In the genomic region with DNA sequence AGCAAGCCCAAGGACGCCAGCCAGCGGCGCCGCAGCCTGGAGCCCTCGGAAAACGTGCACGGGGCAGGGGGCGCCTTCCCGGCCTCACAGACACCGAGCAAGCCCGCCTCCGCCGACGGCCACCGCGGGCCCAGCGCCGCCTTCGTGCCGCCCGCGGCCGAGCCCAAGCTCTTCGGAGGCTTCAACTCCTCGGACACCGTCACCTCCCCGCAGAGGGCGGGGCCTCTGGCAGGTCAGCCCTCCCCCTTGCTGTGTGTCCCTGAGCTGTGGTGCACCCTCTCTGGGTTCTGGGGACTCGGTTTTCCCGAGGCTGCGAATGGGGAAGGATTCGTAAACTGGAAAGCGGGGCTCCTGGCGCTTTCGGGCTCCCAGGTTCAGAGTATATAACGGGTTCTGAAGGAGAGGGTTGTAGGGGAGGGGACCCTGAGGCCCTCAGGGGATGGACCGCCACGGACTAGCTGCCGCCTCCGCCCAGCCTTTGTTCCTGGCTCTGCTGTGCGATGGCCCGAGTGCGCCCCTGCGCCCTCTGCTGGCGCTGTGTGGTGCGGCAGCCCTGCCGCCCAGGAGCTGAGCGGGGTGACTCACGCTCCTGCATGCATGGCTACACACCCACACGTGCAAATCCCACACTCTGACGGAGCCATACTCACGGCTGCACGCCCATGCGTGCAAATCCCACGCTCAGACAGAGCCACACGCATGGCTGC, we compare ENCODE assay signal across 8 mouse cellular contexts. TPM values are rescaled to one million over a fixed set of nuclear protein-coding genes. Genes with fewer than 3 reads are reported as not detected.
DNase-seq lines count a peak whose midpoint lies in the region; ATAC-seq and TF ChIP-seq lines count a peak whose summit lies in the region.

No protein-coding gene starts in this region.

- no peaks in the 10 kb centered on the region for H3K27me3 ChIP-seq in ES-Bruce4 (ENCODE audit: control insufficient read depth, insufficient read depth, low read length, poor library complexity, severe bottlenecking)
- H3K27me3 ChIP-seq in forebrain, embryonic 13.5 days, result no peaks in the 10 kb centered on the region
- peaks cover 24% of the 10 kb centered on the region for H3K27me3 ChIP-seq in liver, embryonic 15.5 days
- H3K27me3 ChIP-seq in neural tube, embryonic 11.5 days (ENCODE audit: control insufficient read depth, insufficient read depth, low read length), result no peaks in the 10 kb centered on the region
- H3K27me3 ChIP-seq in stomach, embryonic 16.5 days (ENCODE audit: control insufficient read depth, insufficient read depth, low read length), result no peaks in the 10 kb centered on the region

- no peak for TF ChIP-seq EP300 in ES-Bruce4 (IDR thresholded peaks at IDR 0.05; ENCODE audit: insufficient read depth, low read depth, low read length)

- peak overlapping the region; percentile 38 for H3K4me3 ChIP-seq in ES-Bruce4 (ENCODE audit: low read depth, low read length)
- H3K4me3 ChIP-seq in forebrain, embryonic 13.5 days, result peak overlapping the region; percentile 31
- peak overlapping the region; percentile 48 for H3K4me3 ChIP-seq in liver, embryonic 15.5 days (replicated peaks)
- H3K4me3 ChIP-seq in neural tube, embryonic 11.5 days (ENCODE audit: low read depth, low read length), result peak overlapping the region; percentile 31
- peak overlapping the region; percentile 37 for H3K4me3 ChIP-seq in stomach, embryonic 16.5 days (replicated peaks; ENCODE audit: low read length)

- 1% methylated on average over 56 of the region's 56 CpGs for WGBS in forebrain, embryonic 13.5 days
- under 1% methylated on average over 56 of the region's 56 CpGs for WGBS in liver, embryonic 15.5 days (ENCODE audit: insufficient replicate concordance)
- 1% methylated on average over 56 of the region's 56 CpGs for WGBS in neural tube, embryonic 11.5 days
- 2% methylated on average over 56 of the region's 56 CpGs for WGBS in stomach, embryonic 16.5 days

- no peaks in the 10 kb centered on the region for H3K9me3 ChIP-seq in ES-Bruce4 (replicated peaks; ENCODE audit: control insufficient read depth, insufficient read depth, low read length, poor library complexity, severe bottlenecking)
- H3K9me3 ChIP-seq in forebrain, embryonic 13.5 days (replicated peaks), result no peaks in the 10 kb centered on the region
- H3K9me3 ChIP-seq in liver, embryonic 15.5 days (replicated peaks), result no peaks in the 10 kb centered on the region
- no peaks in the 10 kb centered on the region for H3K9me3 ChIP-seq in neural tube, embryonic 11.5 days (ENCODE audit: control insufficient read depth, low read length)
- no peaks in the 10 kb centered on the region for H3K9me3 ChIP-seq in stomach, embryonic 16.5 days (replicated peaks; ENCODE audit: control insufficient read depth, low read length)

- intact Hi-C loops in heart, postnatal 10 days (cut with DNase I), result loop anchor here (1.0 to 5.0 kb wide), 2 partner anchors 116 to 165 kb away; no protein-coding TSS in a partner anchor

- TF ChIP-seq POLR2A in ES-Bruce4 (IDR thresholded peaks at IDR 0.05; ENCODE audit: insufficient read depth, low read length), result no peak

- H3K36me3 ChIP-seq in ES-Bruce4 (ENCODE audit: control insufficient read depth, insufficient read depth, low read length, poor library complexity, severe bottlenecking), result no peaks in the 10 kb centered on the region
- H3K36me3 ChIP-seq in forebrain, embryonic 13.5 days (ENCODE audit: poor library complexity, severe bottlenecking), result peaks cover 51% of the 10 kb centered on the region
- no peaks in the 10 kb centered on the region for H3K36me3 ChIP-seq in liver, embryonic 15.5 days (replicated peaks)
- peaks cover 3% of the 10 kb centered on the region; the same call in 1 of the 2 replicates for H3K36me3 ChIP-seq in neural tube, embryonic 11.5 days (ENCODE audit: control insufficient read depth, insufficient read depth, low read length)
- H3K36me3 ChIP-seq in stomach, embryonic 16.5 days (ENCODE audit: control insufficient read depth, insufficient read depth, low read length), result no peaks in the 10 kb centered on the region

- peak overlapping the region; percentile 59 for H3K4me2 ChIP-seq in forebrain, embryonic 13.5 days
- H3K4me2 ChIP-seq in liver, embryonic 15.5 days, result peak overlapping the region; percentile 72
- H3K4me2 ChIP-seq in neural tube, embryonic 11.5 days (ENCODE audit: low read depth), result peak overlapping the region; percentile 58
- H3K4me2 ChIP-seq in stomach, embryonic 16.5 days (ENCODE audit: low read depth, low read length), result peak overlapping the region; percentile 64

- TF ChIP-seq CTCF in ES-Bruce4 (IDR thresholded peaks at IDR 0.05; ENCODE audit: low read depth, low read length), result no peak

- peaks cover 16% of the 10 kb centered on the region for H3K4me1 ChIP-seq in ES-Bruce4 (ENCODE audit: control insufficient read depth, insufficient read depth, low read length)
- H3K4me1 ChIP-seq in forebrain, embryonic 13.5 days, result peaks cover 53% of the 10 kb centered on the region
- H3K4me1 ChIP-seq in liver, embryonic 15.5 days (replicated peaks), result peaks cover 19% of the 10 kb centered on the region
- H3K4me1 ChIP-seq in neural tube, embryonic 11.5 days (ENCODE audit: control insufficient read depth, insufficient read depth, low read length), result peaks cover 27% of the 10 kb centered on the region
- peaks cover 29% of the 10 kb centered on the region for H3K4me1 ChIP-seq in stomach, embryonic 16.5 days (ENCODE audit: control insufficient read depth, insufficient read depth, low read length)

- DNase-seq in heart, postnatal 10 days, result peak; percentile 94 to 95
- peak; percentile 93 to 95 for DNase-seq in kidney, postnatal 4 days
- peak; percentile 96 for DNase-seq in neural tube, embryonic 11.5 days (ENCODE audit: low spot score)

- H3K27ac ChIP-seq in ES-Bruce4 (ENCODE audit: insufficient read depth, low read length), result no peak overlapping the region
- H3K27ac ChIP-seq in forebrain, embryonic 13.5 days, result peak overlapping the region; percentile 87
- H3K27ac ChIP-seq in liver, embryonic 15.5 days (replicated peaks), result no peak overlapping the region
- peak overlapping the region; percentile 83 for H3K27ac ChIP-seq in neural tube, embryonic 11.5 days (ENCODE audit: low read depth, low read length)
- peak overlapping the region; percentile 50 for H3K27ac ChIP-seq in stomach, embryonic 16.5 days (ENCODE audit: low read length)

- peak; percentile 83 for ATAC-seq in cerebellum, adult (ENCODE audit: insufficient number of reproducible peaks, low FRiP score, low TSS enrichment)
- peak; percentile 89 for ATAC-seq in forebrain, embryonic 13.5 days
- ATAC-seq in liver, embryonic 15.5 days (ENCODE audit: insufficient read depth), result peak; percentile 75
- peak; percentile 84 for ATAC-seq in neural tube, embryonic 11.5 days (ENCODE audit: insufficient read depth, low FRiP score, low TSS enrichment)
- ATAC-seq in stomach, embryonic 16.5 days (ENCODE audit: insufficient read depth, low FRiP score), result peak; percentile 90

- H3K9ac ChIP-seq in ES-Bruce4 (ENCODE audit: low read depth, poor library complexity, severe bottlenecking), result no peak overlapping the region
- H3K9ac ChIP-seq in forebrain, embryonic 13.5 days, result peak overlapping the region; percentile 77
- peak overlapping the region; percentile 35 for H3K9ac ChIP-seq in liver, embryonic 15.5 days
- peak overlapping the region; percentile 80 for H3K9ac ChIP-seq in neural tube, embryonic 11.5 days (ENCODE audit: low read length)
- H3K9ac ChIP-seq in stomach, embryonic 16.5 days (ENCODE audit: low read length), result peak overlapping the region; percentile 74

RNA-seq across cellular contexts. Expression of gene Src, which starts 39.0 kb away (rescaled TPM):
- polyA plus RNA-seq in ES-Bruce4 (2011; ENCODE audit: insufficient read depth, insufficient read length, low read depth, missing spikeins), result 53.4 and 54.7 TPM in 2 replicates
- 28.9 and 35.1 TPM in 2 replicates for polyA plus RNA-seq in forebrain, embryonic 13.5 days (2015; fragmentation: Nextera tagmentation; extraction: Ambion mirVana)
- total RNA-seq in heart, postnatal 10 days (2021), result 1 to 10 TPM; 8.4 to 9.5 TPM
- polyA plus RNA-seq in liver, embryonic 15.5 days (2015; fragmentation: Nextera tagmentation; extraction: Ambion mirVana), result 1.8 and 2.2 TPM in 2 replicates
- polyA plus RNA-seq in neural tube, embryonic 11.5 days (2014; fragmentation: Nextera tagmentation; extraction: Ambion mirVana), result 15.1 and 17.8 TPM in 2 replicates
- polyA plus RNA-seq in stomach, embryonic 16.5 days (2015; fragmentation: Nextera tagmentation; extraction: Ambion mirVana), result 12.1 and 14.7 TPM in 2 replicates

Comparison
In these comparisons a context has a peak if more than half of its experiments do, and no peak if none do; other contexts are left out.
1. H3K27ac ChIP-seq: peak in forebrain, embryonic 13.5 days (single experiment), neural tube, embryonic 11.5 days (single experiment) and stomach, embryonic 16.5 days (single experiment); none in ES-Bruce4 (single experiment) and liver, embryonic 15.5 days (single experiment).
2. Peak in every context shown above with its lines, with median percentiles within 50 percentile points of each other: H3K4me3 ChIP-seq, ATAC-seq, H3K4me2 ChIP-seq and DNase-seq.